Mouse (Mus musculus) midbrain, embryonic 16.5 days (tissue): ENCODE results near the gene Ankrd6. TPM values are rescaled to one million over a fixed set of nuclear protein-coding genes. Genes with fewer than 3 reads are reported as not detected.

Experiments used
- ATAC-seq: fragments of 200-750 bp; cut with Nextera tagmentation; 2 replicates; pipeline ENCODE4 v1.8.0; 2017; ENCODE audit warnings: moderate TSS enrichment
- H3K27ac ChIP-seq: fragments of 300-500 bp; sonication (generic); 2 replicates; pipeline ENCODE4 v1.5.1; 2014; ENCODE audit warnings: mild to moderate bottlenecking, low read length, mixed read lengths
- H3K27me3 ChIP-seq: fragments of 300-500 bp; sonication (generic); 2 replicates; pipeline ENCODE4 v1.6.1; 2014; ENCODE audit warnings: low read depth, low read length, mixed read lengths; ENCODE audit not compliant: control insufficient read depth, insufficient read depth
- H3K36me3 ChIP-seq: fragments of 300-500 bp; sonication (generic); 2 replicates; pipeline ENCODE4 v1.6.1; 2014; ENCODE audit warnings: mild to moderate bottlenecking, low read length, moderate library complexity, mixed read lengths; ENCODE audit not compliant: control insufficient read depth, insufficient read depth
- H3K4me1 ChIP-seq: fragments of 300-500 bp; sonication (generic); 2 replicates; pipeline ENCODE4 v1.6.1; 2014; ENCODE audit warnings: mild to moderate bottlenecking, low read length, mixed read lengths; ENCODE audit not compliant: control insufficient read depth, insufficient read depth
- H3K4me2 ChIP-seq: fragments of 300-500 bp; sonication (generic); 2 replicates; pipeline ENCODE4 v1.6.1; 2014; ENCODE audit warnings: mild to moderate bottlenecking, low read length, mixed read lengths
- H3K4me3 ChIP-seq: fragments of 300-500 bp; sonication (generic); 2 replicates; pipeline ENCODE4 v1.5.1; 2014; ENCODE audit warnings: low read depth, mild to moderate bottlenecking, low read length, moderate library complexity, mixed read lengths
- H3K9ac ChIP-seq: fragments of 300-500 bp; sonication (generic); 2 replicates; pipeline ENCODE4 v1.6.1; 2014; ENCODE audit warnings: low read depth, low read length, mixed read lengths
- H3K9me3 ChIP-seq: fragments of 300-500 bp; sonication (generic); replicated peaks from 2 replicates; pipeline ENCODE4 v1.6.1; 2014; ENCODE audit warnings: mild to moderate bottlenecking, low read length, mixed read lengths; ENCODE audit not compliant: control insufficient read depth, poor library complexity, severe bottlenecking
- WGBS: fragments of 180-500 bp; shearing (Covaris S2); extraction: QIAGEN DNeasy Blood & Tissue Kit; methylation state at CpG from one replicate; pipeline ENCODE4 v1.1.7; 2014; 5-methylcytosine and 5-hydroxymethylcytosine counted together
- polyA plus RNA-seq: library from polyadenylated mRNA; unstranded; fragments of >200 nt; fragmentation: Nextera tagmentation; extraction: Ambion mirVana; gene quantifications from 2 replicates; pipeline ENCODE4 v1.2.1, GENCODE M21; 2015

Gene Ankrd6
- 35.7 and 37.9 TPM in 2 replicates for polyA plus RNA-seq

- Histone ChIP-seq H3K27ac (0 out of 2 replicates have a peak within 1 kb of the TSS, but pooled peaks have one; percentile 47), H3K27me3 (no peaks in the 10 kb centered on the region), H3K4me1 (peaks cover 18% of the 10 kb centered on the region), H3K36me3 (no peaks in the 10 kb centered on the region), H3K9me3 (no peaks in the 10 kb centered on the region; the same call in 1 of the 2 replicates), H3K4me3 (peak within 1 kb of the TSS; percentile 77), H3K4me2 (peak within 1 kb of the TSS; percentile 94), H3K9ac (peak within 1 kb of the TSS; percentile 77)
- ATAC-seq, result peak; percentile 92
- WGBS, result under 1% methylated on average over 46 of the region's 66 CpGs
These were observed at the start of gene Ankrd6 for GRCm38 (mm10) chr4:32950356-32951034. Gene Ankrd6 (minus strand): TSS chr4:32950841.

GRCm38 (mm10) chr4:32998996-32999395 lies 48.4 kb upstream of the Ankrd6 start:
- WGBS, result 95% methylated on average over 8 of the region's 8 CpGs
- H3K9me3 ChIP-seq, result no peaks in the 10 kb centered on the region
- no peak overlapping the region for H3K9ac ChIP-seq
- H3K4me2 ChIP-seq, result no peak overlapping the region
- no peaks in the 10 kb centered on the region for H3K36me3 ChIP-seq
- no peak overlapping the region for H3K4me3 ChIP-seq
- no peaks in the 10 kb centered on the region for H3K4me1 ChIP-seq
- no peak overlapping the region for H3K27ac ChIP-seq
- H3K27me3 ChIP-seq, result no peaks in the 10 kb centered on the region
- no peak for ATAC-seq

- no peaks in the 10 kb centered on the region for H3K9me3 ChIP-seq
- H3K27ac ChIP-seq, result no peak overlapping the region
- no peaks in the 10 kb centered on the region for H3K27me3 ChIP-seq
- ATAC-seq, result no peak
- H3K4me2 ChIP-seq, result no peak overlapping the region
- no peak overlapping the region for H3K9ac ChIP-seq
- no peaks in the 10 kb centered on the region for H3K4me1 ChIP-seq
- H3K4me3 ChIP-seq, result no peak overlapping the region
- no peaks in the 10 kb centered on the region for H3K36me3 ChIP-seq
- WGBS, result 88% methylated on average over 5 of the region's 5 CpGs
These were observed 46.9 kb upstream of the Ankrd6 start for GRCm38 (mm10) chr4:32997571-32997970.

GRCm38 (mm10) chr4:32996083-32996482 lies 45.4 kb upstream of the Ankrd6 start:
- ATAC-seq, result no peak
- Histone ChIP-seq H3K27ac (no peak overlapping the region), H3K9me3 (no peaks in the 10 kb centered on the region)

GRCm38 (mm10) chr4:32994168-32994567 lies 43.5 kb upstream of the Ankrd6 start:
- WGBS, result 83% methylated on average over 3 of the region's 3 CpGs
- H3K36me3 ChIP-seq, result no peaks in the 10 kb centered on the region
- no peak overlapping the region for H3K9ac ChIP-seq
- H3K4me3 ChIP-seq, result no peak overlapping the region
- H3K9me3 ChIP-seq, result no peaks in the 10 kb centered on the region
- H3K4me1 ChIP-seq, result no peaks in the 10 kb centered on the region
- H3K4me2 ChIP-seq, result no peak overlapping the region
- ATAC-seq, result no peak
- no peak overlapping the region for H3K27ac ChIP-seq
- H3K27me3 ChIP-seq, result no peaks in the 10 kb centered on the region

More at GRCm38 (mm10) chr4:32996083-32996482, 45.4 kb upstream of the Ankrd6 start:
- Histone ChIP-seq H3K4me2 (no peak overlapping the region), H3K36me3 (no peaks in the 10 kb centered on the region), H3K9ac (no peak overlapping the region), H3K4me3 (no peak overlapping the region), H3K4me1 (no peaks in the 10 kb centered on the region), H3K27me3 (no peaks in the 10 kb centered on the region)
- 98% methylated on average over 5 of the region's 5 CpGs for WGBS

GRCm38 (mm10) chr4:32989346-32989745 lies 38.7 kb upstream of the Ankrd6 start:
- no peaks in the 10 kb centered on the region for H3K36me3 ChIP-seq
- WGBS, result 87% methylated on average over 2 of the region's 2 CpGs
- H3K9ac ChIP-seq, result no peak overlapping the region
- H3K27ac ChIP-seq, result no peak overlapping the region
- H3K4me1 ChIP-seq, result peaks cover 19% of the 10 kb centered on the region
- H3K27me3 ChIP-seq, result no peaks in the 10 kb centered on the region
- H3K9me3 ChIP-seq, result no peaks in the 10 kb centered on the region
- H3K4me2 ChIP-seq, result no peak overlapping the region
- ATAC-seq, result no peak
- H3K4me3 ChIP-seq, result no peak overlapping the region

GRCm38 (mm10) chr4:32987006-32987405 lies 36.4 kb upstream of the Ankrd6 start:
- Histone ChIP-seq H3K27me3 (no peaks in the 10 kb centered on the region), H3K4me1 (peaks cover 24% of the 10 kb centered on the region), H3K4me2 (no peak overlapping the region), H3K27ac (no peak overlapping the region), H3K4me3 (no peak overlapping the region), H3K9me3 (no peaks in the 10 kb centered on the region), H3K9ac (no peak overlapping the region), H3K36me3 (no peaks in the 10 kb centered on the region)
- WGBS, result 63% methylated on average over 3 of the region's 3 CpGs
- no peak for ATAC-seq

GRCm38 (mm10) chr4:32985684-32986083 lies 35.0 kb upstream of the Ankrd6 start:
- Histone ChIP-seq H3K4me3 (no peak overlapping the region), H3K27me3 (no peaks in the 10 kb centered on the region), H3K9ac (no peak overlapping the region), H3K9me3 (no peaks in the 10 kb centered on the region), H3K36me3 (no peaks in the 10 kb centered on the region), H3K4me1 (peaks cover 27% of the 10 kb centered on the region), H3K27ac (no peak overlapping the region), H3K4me2 (peak overlapping the region; percentile 83; the same call in 1 of the 2 replicates)
- ATAC-seq, result no peak
- WGBS, result 8% methylated on average over 3 of the region's 3 CpGs

- no peak for ATAC-seq
- WGBS, result 6% methylated on average over 13 of the region's 13 CpGs
- H3K4me2 ChIP-seq, result peak overlapping the region; percentile 83
These were observed 34.4 kb upstream of the Ankrd6 start for GRCm38 (mm10) chr4:32984801-32985675.

More at GRCm38 (mm10) chr4:32984801-32985675, 34.4 kb upstream of the Ankrd6 start:
- Histone ChIP-seq H3K9ac (peak overlapping the region; percentile 97), H3K36me3 (no peaks in the 10 kb centered on the region), H3K9me3 (no peaks in the 10 kb centered on the region), H3K4me1 (peaks cover 27% of the 10 kb centered on the region), H3K27me3 (no peaks in the 10 kb centered on the region), H3K4me3 (peak overlapping the region; percentile 93), H3K27ac (peak overlapping the region; percentile 66)
